Mouse (Mus musculus) mouse trophoblast stem cell (cell line): Measurements from ENCODE around the gene Ptpru.
"Not testable (repeated sequence)": the region's sequence is repeated elsewhere in the genome, so short reads cannot be mapped to it uniquely, and the experiment has no call there.

Experiments
- in situ Hi-C, 2 experiments: fragments of 300-500 bp; cut with MseI, MboI; formaldehyde crosslinking; loops; 2 replicates in 1 of 2; 3 replicates in 1 of 2; pipeline ENCODE4 v1.15.1; 2025

Gene Ptpru

DNA sequence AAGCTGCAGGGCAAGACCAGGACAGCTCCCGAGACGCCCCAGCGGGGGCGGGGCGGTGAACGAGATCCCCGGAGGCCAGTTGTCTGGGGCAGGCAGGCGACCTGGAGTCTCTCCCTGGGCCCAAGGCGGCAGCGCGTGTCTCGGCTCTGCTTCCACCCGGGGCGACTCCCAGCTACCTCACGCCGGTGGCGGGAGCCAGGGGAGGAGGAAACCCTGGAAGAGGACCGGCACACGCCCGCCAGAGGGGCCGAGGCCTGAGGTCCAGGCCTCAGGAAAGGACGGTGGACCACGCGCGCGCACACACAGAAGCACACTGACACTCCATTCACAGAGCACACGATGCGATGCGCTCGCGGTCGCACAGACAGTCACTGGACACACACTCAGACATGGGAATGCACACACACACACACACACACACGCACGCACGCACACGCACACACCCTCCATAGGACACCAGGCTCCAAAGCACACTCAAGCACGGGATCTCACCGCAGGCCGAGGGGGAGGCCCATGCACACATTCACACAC lies 1.7 kb downstream of the Ptpru start:
- in situ Hi-C loops = loop anchor here (5.0 to 10.0 kb wide), 2 partner anchors 54 to 882 kb away; no protein-coding TSS in a partner anchor

GRCm38 (mm10) chr4:131833971-131834609 lies 4.0 kb downstream of the Ptpru start:
- in situ Hi-C loops = loop anchor here in 1 of 2 experiments (10.0 kb wide), 1 partner anchor 879 kb away; no protein-coding TSS in a partner anchor

DNA sequence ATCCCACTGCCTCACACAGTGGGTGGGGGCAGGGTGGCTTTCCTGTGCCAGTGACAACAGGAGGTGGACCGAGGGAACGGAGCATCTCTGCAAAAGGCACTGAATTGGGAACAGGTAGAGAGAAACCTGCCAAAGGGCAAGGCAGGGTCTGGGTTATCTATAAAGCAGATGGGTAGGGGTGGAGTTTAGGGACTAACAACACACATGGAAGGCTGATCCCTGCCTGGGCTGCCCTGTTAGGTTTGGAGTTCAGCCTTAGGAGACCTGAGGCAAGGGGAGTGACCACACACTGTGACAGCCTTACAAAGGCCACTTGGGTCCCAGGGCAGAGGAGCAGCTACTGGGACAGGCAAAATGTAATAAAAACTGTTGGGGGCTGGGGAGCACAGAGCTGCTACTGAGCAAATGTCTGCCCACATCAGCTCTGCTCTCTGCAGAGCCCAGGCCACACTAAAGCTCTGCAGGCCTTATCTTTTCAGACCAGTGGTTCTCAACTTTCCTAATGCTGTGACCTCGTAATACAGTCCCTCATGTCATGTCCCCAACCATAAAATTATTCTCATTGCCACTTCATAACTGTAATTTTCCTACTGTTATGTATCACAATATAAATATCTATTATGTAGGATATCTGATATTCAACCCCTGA lies 5.2 kb downstream of the Ptpru start:
- in situ Hi-C loops = loop anchor here in 1 of 2 experiments (10.0 kb wide), 1 partner anchor 878 kb away; no protein-coding TSS in a partner anchor

GRCm38 (mm10) chr4:131831546-131832045 lies 6.5 kb downstream of the Ptpru start:
- in situ Hi-C loops = loop anchor here in 1 of 2 experiments (10.0 kb wide), 1 partner anchor 877 kb away; no protein-coding TSS in a partner anchor

GRCm38 (mm10) chr4:131829123-131829522 lies 9.0 kb downstream of the Ptpru start:
- in situ Hi-C loops = no loop called here

DNA sequence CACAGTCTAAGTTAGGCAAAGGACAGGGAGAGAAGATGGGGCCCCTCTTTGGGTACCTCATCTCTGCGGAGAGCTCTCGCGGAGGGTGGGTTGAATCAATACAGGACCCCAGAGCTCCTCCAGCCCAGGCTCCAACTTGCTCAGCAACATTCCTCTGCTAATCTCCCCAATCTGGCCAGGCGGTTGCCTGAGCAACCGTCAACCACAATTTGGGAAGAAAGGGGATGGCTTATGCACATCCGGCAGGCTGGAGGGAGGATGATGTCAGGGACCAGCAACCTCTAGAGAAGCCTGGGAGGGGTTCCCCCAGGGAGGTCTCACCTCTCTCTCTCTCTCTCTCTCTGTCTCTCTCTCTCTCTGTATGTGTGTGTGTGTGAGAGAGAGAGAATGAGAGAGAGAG lies 11.2 kb downstream of the Ptpru start:
- in situ Hi-C loops = no loop called here

GRCm38 (mm10) chr4:131825830-131826229 lies 12.3 kb downstream of the Ptpru start:
- in situ Hi-C loops = no loop called here

GRCm38 (mm10) chr4:131824939-131825338 lies 13.1 kb downstream of the Ptpru start:
- in situ Hi-C loops = no loop called here

GRCm38 (mm10) chr4:131822583-131822982 lies 15.5 kb downstream of the Ptpru start:
- in situ Hi-C loops = no loop called here

DNA sequence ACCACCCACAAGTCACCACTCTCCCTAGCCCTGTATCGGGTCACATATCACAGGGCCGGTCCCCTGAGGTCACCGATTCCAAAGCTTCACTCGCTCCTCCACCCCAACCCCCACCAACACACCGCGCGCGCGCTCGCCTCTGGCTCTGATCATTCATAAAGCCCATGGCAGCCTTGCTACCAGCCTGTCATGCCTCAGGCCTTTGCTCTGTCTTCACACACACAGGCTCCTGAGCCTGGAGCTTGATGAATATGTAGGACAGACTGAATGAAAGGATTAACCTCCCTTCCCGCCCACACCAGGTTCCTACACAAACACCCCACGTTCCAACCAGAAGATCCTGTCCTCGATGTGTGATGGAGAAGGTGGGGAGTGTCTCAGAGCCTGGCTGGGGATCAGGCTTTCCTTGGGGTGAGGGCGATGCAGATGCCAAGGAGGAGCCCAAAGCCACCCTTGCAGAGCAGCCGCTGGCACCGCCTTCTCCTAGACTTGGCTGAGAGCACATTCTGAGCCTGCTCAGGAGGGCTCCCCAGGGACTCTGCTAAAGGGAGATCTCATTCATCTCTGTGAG lies 16.8 kb downstream of the Ptpru start:
- in situ Hi-C loops = no loop called here

DNA sequence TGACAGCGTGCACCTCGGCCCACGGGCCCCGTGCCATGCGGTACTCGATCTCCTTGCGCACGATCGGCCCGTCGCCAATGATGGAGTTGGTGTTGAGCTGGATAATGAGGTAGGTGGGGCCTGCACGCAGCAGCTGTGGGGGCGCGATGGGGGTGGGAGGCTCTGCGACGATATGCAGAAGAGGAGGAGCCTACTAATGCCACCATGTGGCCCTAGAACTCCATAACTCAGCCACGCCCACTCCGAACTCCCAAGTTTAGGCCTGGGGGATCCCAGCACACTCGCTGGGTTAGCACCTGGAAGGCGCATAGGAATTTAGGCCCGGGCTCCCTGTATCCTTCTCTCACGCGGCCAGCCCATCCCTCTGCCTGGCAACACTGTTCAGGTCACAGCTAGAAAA lies 19.2 kb downstream of the Ptpru start:
- in situ Hi-C loops = no loop called here

DNA sequence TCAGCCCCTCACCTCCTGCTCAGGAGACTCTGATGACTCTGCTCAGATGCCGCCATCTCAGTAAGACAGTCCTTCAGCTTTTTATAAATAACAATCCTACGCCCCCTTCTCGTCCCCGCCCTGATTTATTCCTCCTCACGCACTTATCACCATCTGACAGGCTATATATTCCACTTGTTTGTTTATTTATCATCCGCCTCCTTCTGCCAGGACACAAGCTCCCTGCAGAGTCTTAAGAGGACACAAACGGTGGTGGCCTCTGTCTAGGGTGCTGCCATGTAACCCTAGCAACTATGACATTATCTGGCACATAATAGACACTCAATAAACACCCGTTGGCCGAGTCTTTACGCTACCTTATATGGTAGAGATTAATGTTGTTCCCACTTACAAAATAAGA lies 22.3 kb downstream of the Ptpru start:
- in situ Hi-C loops = no loop called here

DNA sequence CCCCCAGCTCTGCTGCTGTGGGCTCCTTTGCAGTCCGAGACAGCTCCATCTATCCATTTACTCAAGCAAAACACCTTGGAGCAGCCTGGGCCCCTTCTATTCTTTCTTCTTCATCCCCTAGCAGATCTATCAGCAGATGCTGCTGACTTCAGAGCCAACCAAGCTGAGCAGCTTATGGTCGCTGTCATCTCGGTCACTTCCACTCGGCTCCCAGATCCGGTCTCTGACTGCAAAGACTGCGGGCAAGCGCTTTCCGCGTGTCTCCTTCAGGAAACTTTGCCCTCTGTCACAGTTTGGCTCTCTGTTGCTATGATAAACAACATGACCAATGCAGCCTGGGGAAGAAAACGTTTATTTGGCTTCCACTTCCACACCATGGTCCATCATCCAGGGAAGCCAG lies 23.2 kb downstream of the Ptpru start:
- in situ Hi-C loops = no loop called here

GRCm38 (mm10) chr4:131813798-131814197 lies 24.3 kb downstream of the Ptpru start:
- in situ Hi-C loops = no loop called here

- in situ Hi-C loops = no loop called here
Measured at GRCm38 (mm10) chr4:131812458-131812857, 25.6 kb downstream of the Ptpru start.

GRCm38 (mm10) chr4:131805255-131805654 lies 32.8 kb downstream of the Ptpru start:
- in situ Hi-C loops = no loop called here

- in situ Hi-C loops = not testable (repeated sequence)
Measured at GRCm38 (mm10) chr4:131804732-131805131, 33.4 kb downstream of the Ptpru start.

DNA sequence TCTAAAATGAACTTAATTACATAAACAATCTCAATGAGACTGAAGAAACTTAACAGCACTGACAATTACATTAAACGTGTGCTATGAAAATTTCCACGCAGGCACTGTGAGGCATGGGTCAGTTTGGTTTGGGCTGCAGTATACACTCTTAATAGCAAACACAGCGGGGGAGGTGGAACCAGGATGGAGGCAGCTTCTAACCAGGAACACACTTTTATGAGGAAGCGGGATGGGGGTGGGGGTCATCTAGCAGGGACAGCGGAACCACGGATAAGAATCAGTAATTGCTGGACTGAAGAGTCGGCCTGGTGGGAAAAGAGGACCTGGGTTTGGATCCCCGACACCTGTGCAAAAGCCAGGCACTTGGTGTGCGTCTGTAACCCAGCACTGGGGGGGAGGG lies 34.2 kb downstream of the Ptpru start:
- in situ Hi-C loops = no loop called here

GRCm38 (mm10) chr4:131798968-131799367 lies 39.1 kb downstream of the Ptpru start:
- in situ Hi-C loops = no loop called here

DNA sequence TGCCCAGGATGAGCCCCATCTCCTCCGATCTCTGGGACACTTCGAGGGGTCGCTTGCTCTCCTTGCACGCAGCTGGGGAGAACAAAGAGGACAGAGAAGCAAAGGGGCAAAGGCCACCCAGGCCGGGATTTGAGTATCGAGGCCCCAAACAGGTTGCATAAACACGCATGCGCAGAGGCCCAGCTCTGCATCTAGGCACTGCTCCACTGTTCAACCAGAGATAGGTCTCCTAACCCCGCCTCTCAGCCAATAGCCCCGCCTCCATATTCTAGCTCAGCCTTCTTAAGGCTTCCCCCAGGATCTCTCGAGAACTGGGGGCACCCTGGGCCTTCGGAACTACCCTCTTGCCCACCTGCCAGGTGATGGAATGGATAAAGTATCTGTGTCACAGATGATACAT lies 40.2 kb downstream of the Ptpru start:
- in situ Hi-C loops = no loop called here

DNA sequence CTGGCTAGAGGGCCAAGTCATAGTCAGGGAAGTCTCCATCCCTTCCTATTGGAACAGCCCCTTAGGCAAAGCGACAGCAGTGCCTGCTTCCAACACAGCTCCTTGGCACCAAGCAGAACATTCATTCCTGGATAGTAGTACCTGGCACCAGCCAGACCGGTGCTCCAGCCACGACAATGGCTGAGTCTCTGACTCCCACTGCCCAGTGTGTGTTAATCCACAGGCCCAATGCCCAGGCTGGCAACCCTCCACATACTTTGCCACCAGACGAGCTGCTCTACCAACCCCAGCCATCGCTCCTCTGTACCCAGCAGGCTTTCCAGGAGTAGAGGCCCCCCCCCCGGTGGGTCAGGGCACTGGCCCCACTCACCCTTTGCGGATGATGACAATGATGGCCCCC lies 40.6 kb downstream of the Ptpru start:
- in situ Hi-C loops = no loop called here

GRCm38 (mm10) chr4:131796312-131797080 lies 41.6 kb downstream of the Ptpru start:
- in situ Hi-C loops = no loop called here
